Mouse (Mus musculus): ENCODE data around the gene Foxf1.

DNA sequence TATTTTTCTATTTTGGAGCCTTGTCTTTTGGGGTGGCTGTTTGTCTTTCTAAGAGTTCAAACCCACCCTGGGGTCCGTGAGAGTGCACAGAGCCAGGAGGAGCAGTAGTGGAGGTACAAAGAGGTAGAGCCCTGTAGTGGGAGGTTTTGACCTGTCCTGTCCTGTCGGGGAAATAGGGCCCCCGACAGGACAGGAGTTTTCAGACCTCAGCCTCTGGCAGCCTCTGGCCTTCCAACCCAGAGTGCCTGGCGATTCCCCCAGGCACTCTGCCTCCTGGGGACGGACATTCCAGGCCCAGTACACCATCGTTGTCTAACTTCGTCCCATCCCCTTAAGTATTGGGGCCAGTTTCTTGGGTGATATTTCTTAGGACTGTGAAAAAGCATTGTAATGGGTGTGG, 38.2 kb downstream of the Foxf1 start:
- TF ChIP-seq CTCF (IDR thresholded peaks at IDR 0.05; ENCODE audit: control insufficient read depth, insufficient read depth, insufficient read length) (no peak), MAX (IDR thresholded peaks at IDR 0.05) (no peak), CEBPB (IDR thresholded peaks at IDR 0.05; ENCODE audit: low read depth) (no peak), USF1 (IDR thresholded peaks at IDR 0.05; ENCODE audit: low read depth) (no peak)
